Mouse (Mus musculus) bone marrow macrophage, adult 2 months (primary cell): Measurements from ENCODE around the gene C77080.

ENCODE experiments used
- CTCF ChIP-seq: IDR thresholded peaks from 2 replicates; pipeline ENCODE4 v1.5.1; 2012; ENCODE audit warnings: low read depth, mild to moderate bottlenecking, low read length, moderate library complexity
- POLR2A ChIP-seq: IDR thresholded peaks from 2 replicates; pipeline ENCODE4 v1.6.1; 2012; ENCODE audit warnings: mild to moderate bottlenecking, low read depth, low read length, borderline replicate concordance

DNA sequence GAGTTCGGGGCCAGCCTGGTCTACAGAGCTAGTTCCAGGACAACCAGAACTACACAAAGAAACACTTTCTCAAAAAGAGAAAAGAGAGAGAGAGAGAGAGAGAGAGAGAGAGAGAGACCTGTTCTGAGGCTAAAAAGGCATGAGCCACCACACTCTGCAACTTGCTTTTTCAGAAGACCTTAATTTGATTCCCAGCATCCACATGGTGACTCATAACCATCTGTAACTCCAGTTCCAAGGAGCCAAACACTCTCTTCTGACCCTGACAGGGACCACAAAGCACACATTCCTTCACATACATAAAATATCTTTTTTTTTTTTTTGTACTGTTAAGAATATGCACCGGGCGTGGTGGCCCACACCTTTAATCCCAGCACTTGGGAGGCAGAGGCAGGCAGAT is 6.6 kb downstream of the C77080 start:
- no peak for TF ChIP-seq POLR2A
- no peak for TF ChIP-seq CTCF
